Mouse (Mus musculus) lung, postnatal 0 days (tissue): Measurements from ENCODE around the gene Htra1. TPM values are rescaled to one million over a fixed set of nuclear protein-coding genes. Genes with fewer than 3 reads are reported as not detected.

Experiments
- ATAC-seq: fragments of 200-750 bp; cut with Nextera tagmentation; 2 replicates; pipeline ENCODE4 v1.8.0; 2017; ENCODE audit warnings: moderate library complexity
- DNase-seq: peaks from one replicate; pipeline ENCODE4 v3.0.0-alpha.2; 2016; ENCODE audit warnings: low spot score
- H3K27ac ChIP-seq: fragments of 300-500 bp; sonication (generic); 2 replicates; pipeline ENCODE4 v1.5.1; 2014; ENCODE audit warnings: antibody characterized with exemption, mild to moderate bottlenecking, low read length, mixed read lengths
- H3K27me3 ChIP-seq: fragments of 300-500 bp; sonication (generic); replicated peaks from 2 replicates; pipeline ENCODE4 v1.6.1; 2014; ENCODE audit warnings: low read length, mixed read lengths; ENCODE audit not compliant: insufficient read depth
- H3K36me3 ChIP-seq: fragments of 300-500 bp; sonication (generic); 2 replicates; pipeline ENCODE4 v1.6.1; 2014; ENCODE audit warnings: low read length, mixed read lengths; ENCODE audit not compliant: insufficient read depth
- H3K4me1 ChIP-seq: fragments of 300-500 bp; sonication (generic); 2 replicates; pipeline ENCODE4 v1.6.1; 2014; ENCODE audit warnings: antibody characterized with exemption, low read depth, low read length, mixed read lengths; ENCODE audit not compliant: insufficient read depth
- H3K4me2 ChIP-seq: fragments of 300-500 bp; sonication (generic); replicated peaks from 2 replicates; pipeline ENCODE4 v1.6.1; 2014; ENCODE audit warnings: low read depth, mild to moderate bottlenecking, low read length, moderate library complexity, mixed read lengths
- H3K4me3 ChIP-seq: fragments of 300-500 bp; sonication (generic); 2 replicates; pipeline ENCODE4 v1.5.1; 2014; ENCODE audit warnings: low read depth, low read length
- H3K9ac ChIP-seq: fragments of 300-500 bp; sonication (generic); replicated peaks from 2 replicates; pipeline ENCODE4 v1.6.1; 2014; ENCODE audit warnings: low read depth, mild to moderate bottlenecking
- H3K9me3 ChIP-seq: fragments of 300-500 bp; sonication (generic); 2 replicates; pipeline ENCODE4 v1.6.1; 2016; ENCODE audit warnings: low read length, mixed read lengths
- CTCF ChIP-seq: IDR thresholded peaks from 2 replicates; pipeline ENCODE4 v1.5.1; 2016; ENCODE audit warnings: antibody characterized with exemption, mild to moderate bottlenecking
- EP300 ChIP-seq: IDR thresholded peaks from 2 replicates; pipeline ENCODE4 v1.6.1; 2016; ENCODE audit warnings: antibody characterized with exemption, mild to moderate bottlenecking, control low read depth
- WGBS: fragments of 180-500 bp; shearing (Covaris S2); extraction: QIAGEN DNeasy Blood & Tissue Kit; methylation state at CpG from one replicate; pipeline ENCODE4 v1.1.7; 2014; 5-methylcytosine and 5-hydroxymethylcytosine counted together
- polyA plus RNA-seq: library from polyadenylated mRNA; unstranded; fragments of >200 nt; fragmentation: Nextera tagmentation; extraction: Ambion mirVana; gene quantifications from 2 replicates; pipeline ENCODE4 v1.2.1, GENCODE M21; 2015

The Htra1 gene
- 44.6 and 52.1 TPM in 2 replicates for polyA plus RNA-seq

DNA sequence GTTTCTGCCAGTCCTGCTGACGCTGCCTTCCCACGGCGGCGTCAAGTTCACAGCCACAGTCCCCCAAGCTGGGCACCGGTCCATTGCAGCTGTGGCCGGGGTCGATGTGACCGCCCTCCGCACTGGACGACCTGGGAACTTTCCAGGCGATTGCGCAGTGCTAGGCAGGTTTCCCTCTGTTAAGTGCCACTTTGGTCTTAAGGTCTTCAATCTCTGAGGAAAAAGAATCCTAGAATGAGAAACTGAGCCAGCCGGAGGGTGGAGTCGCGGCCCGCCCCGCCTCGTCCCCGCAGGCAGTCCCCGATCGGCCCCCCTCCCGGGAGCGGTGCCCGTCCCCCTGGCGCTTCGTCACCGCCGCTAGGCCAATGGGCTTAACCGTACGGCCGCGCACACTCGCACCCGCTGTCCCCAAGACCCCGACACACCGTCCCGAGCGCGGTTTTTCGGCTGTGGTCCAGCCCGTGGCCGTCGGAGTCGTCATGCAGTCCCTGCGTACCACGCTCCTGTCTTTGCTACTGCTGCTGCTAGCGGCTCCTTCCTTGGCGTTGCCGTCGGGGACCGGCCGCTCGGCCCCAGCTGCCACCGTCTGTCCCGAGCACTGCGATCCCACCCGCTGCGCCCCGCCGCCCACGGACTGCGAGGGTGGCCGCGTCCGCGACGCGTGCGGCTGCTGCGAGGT lies at the start of gene Htra1:
Gene Htra1, plus strand, starts transcription at position 319 of the 679 bp plus-strand sequence.
- H3K4me3 ChIP-seq = peak within 1 kb of the TSS; percentile 49
- DNase-seq = peak; percentile 49
- H3K27me3 ChIP-seq = peaks cover 34% of the 10 kb centered on the region; the same call in 1 of the 2 replicates
- peak; percentile 86 for ATAC-seq
- peak within 1 kb of the TSS; percentile 80 for H3K4me2 ChIP-seq
- H3K4me1 ChIP-seq = peaks cover 7% of the 10 kb centered on the region; the same call in 1 of the 2 replicates
- no peak within 1 kb of the TSS for H3K27ac ChIP-seq
- H3K9ac ChIP-seq = peak within 1 kb of the TSS; percentile 19; the same call in 1 of the 2 replicates
- WGBS = 1% methylated on average over 55 of the region's 70 CpGs
- TF ChIP-seq EP300 = no peak
- no peak for TF ChIP-seq CTCF
- no peaks in the 10 kb centered on the region for H3K9me3 ChIP-seq
- no peaks in the 10 kb centered on the region for H3K36me3 ChIP-seq

DNA sequence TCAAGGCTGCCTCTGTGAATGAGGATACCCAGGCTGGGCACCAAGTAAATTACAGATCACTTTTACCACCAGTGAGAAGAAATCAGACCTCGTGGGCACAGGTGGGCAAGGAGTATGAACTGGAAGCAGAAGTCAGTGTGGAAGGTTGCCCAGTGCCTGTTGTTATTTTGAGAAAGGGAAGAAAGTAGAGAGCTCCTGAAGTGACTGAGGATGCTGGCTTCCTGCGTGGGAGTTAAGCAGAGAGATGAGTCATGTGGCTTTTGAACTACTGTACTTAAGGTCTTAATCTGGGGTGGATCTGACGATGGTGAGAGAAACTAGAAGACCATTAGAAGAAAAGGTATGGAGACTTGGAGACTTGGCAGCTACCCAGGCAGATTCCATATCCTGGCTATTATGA lies 49.7 kb upstream of the Htra1 start:
- H3K4me1 ChIP-seq = no peaks in the 10 kb centered on the region
- H3K27me3 ChIP-seq = no peaks in the 10 kb centered on the region
- DNase-seq (no peak), ATAC-seq (no peak)
- no peak for TF ChIP-seq CTCF
- TF ChIP-seq EP300 = no peak
- H3K27ac ChIP-seq = no peak overlapping the region
- 0 out of 2 replicates have a peak, but pooled peaks cover 8% of the 10 kb centered on the region for H3K36me3 ChIP-seq
- no peak overlapping the region for H3K9ac ChIP-seq
- H3K4me3 ChIP-seq = no peak overlapping the region
- no peak overlapping the region for H3K4me2 ChIP-seq
- no peaks in the 10 kb centered on the region for H3K9me3 ChIP-seq
- 78% methylated on average over 3 of the region's 3 CpGs for WGBS

DNA sequence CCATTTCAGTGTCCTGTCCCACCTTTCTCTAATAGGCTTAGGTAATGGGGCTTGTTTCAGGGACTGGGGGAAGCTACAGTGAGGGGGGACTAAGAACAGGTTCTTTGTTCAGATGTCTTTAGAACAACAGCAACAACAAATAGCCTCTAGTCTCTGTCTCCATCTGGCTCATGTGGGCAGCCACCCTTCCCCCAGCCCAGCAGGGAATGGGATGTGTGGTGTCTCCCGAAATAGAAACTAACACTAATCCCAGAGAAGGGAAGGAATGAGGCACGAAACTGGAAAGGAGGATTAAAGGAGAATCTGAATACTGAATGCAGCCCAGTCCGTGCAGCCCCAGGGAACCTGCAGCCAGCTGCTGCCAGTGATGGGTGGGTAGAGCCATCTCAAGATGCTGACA lies 48.0 kb upstream of the Htra1 start:
- H3K4me3 ChIP-seq = no peak overlapping the region
- no peak overlapping the region for H3K9ac ChIP-seq
- no peak overlapping the region for H3K27ac ChIP-seq

DNA sequence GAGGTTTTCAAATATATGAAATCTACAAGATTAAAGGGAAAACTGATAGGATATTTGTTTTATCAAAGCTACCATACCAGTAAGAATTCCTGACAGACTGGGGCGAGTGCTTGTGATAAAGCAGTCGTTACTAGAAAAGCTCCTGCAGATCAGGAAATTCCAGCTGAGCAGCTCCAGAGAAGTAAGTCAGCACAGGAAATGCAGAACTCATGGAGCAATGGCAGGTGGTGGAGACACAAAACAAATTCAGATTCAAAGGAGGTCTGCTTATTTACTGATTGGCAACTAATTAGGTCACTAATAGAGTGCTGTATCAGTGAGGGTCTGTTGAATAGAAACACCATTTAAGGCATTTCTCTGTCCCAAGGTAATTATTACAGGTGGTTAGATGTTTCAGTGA lies 45.0 kb upstream of the Htra1 start:
- Histone ChIP-seq H3K36me3 (peaks cover 5% of the 10 kb centered on the region; the same call in 1 of the 2 replicates), H3K9ac (no peak overlapping the region), H3K9me3 (no peaks in the 10 kb centered on the region), H3K4me2 (no peak overlapping the region), H3K27me3 (no peaks in the 10 kb centered on the region), H3K4me3 (no peak overlapping the region), H3K4me1 (no peaks in the 10 kb centered on the region), H3K27ac (no peak overlapping the region)
- no peak for ATAC-seq
- TF ChIP-seq CTCF (no peak), EP300 (no peak)
- no peak for DNase-seq
- 23% methylated on average over 2 of the region's 2 CpGs for WGBS

More for the DNA sequence above, 48.0 kb upstream of the Htra1 start:
- Histone ChIP-seq H3K27me3 (no peaks in the 10 kb centered on the region), H3K4me2 (no peak overlapping the region), H3K36me3 (0 out of 2 replicates have a peak, but pooled peaks cover 6% of the 10 kb centered on the region), H3K9me3 (no peaks in the 10 kb centered on the region), H3K4me1 (no peaks in the 10 kb centered on the region)
- TF ChIP-seq EP300 (no peak), CTCF (no peak)
- 56% methylated on average over 3 of the region's 3 CpGs for WGBS
- no peak for ATAC-seq
- DNase-seq = no peak

DNA sequence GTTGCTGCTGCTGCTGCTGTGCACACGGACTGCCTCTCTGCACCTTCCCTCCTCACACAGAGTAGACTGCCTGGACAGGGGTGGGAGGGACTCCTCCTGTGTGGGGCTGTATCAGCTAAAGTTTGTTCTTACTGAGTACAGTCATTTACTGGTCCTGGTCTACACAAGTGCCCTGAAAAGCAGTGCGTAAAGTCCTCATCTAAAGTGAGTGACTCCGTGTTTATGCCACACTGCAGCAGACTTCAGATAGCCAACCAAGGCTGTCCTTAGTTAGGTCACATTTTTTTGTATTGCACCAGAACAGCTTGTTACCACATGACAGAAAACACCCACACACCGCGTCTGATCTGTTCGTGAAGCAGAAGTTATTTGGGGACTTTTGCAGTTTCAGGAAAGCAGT lies 42.9 kb upstream of the Htra1 start:
- H3K27me3 ChIP-seq = no peaks in the 10 kb centered on the region
- 56% methylated on average over 6 of the region's 6 CpGs for WGBS
- H3K4me3 ChIP-seq = no peak overlapping the region
- no peak overlapping the region for H3K9ac ChIP-seq
- peaks cover 10% of the 10 kb centered on the region; the same call in 1 of the 2 replicates for H3K36me3 ChIP-seq
- no peak overlapping the region for H3K27ac ChIP-seq
- DNase-seq (peak; percentile 72), ATAC-seq (peak; percentile 75)
- H3K4me2 ChIP-seq = no peak overlapping the region
- no peaks in the 10 kb centered on the region for H3K4me1 ChIP-seq
- H3K9me3 ChIP-seq = no peaks in the 10 kb centered on the region
- TF ChIP-seq EP300 (0 out of 2 replicates have a peak, but pooled peaks have one; percentile 24), CTCF (no peak)

DNA sequence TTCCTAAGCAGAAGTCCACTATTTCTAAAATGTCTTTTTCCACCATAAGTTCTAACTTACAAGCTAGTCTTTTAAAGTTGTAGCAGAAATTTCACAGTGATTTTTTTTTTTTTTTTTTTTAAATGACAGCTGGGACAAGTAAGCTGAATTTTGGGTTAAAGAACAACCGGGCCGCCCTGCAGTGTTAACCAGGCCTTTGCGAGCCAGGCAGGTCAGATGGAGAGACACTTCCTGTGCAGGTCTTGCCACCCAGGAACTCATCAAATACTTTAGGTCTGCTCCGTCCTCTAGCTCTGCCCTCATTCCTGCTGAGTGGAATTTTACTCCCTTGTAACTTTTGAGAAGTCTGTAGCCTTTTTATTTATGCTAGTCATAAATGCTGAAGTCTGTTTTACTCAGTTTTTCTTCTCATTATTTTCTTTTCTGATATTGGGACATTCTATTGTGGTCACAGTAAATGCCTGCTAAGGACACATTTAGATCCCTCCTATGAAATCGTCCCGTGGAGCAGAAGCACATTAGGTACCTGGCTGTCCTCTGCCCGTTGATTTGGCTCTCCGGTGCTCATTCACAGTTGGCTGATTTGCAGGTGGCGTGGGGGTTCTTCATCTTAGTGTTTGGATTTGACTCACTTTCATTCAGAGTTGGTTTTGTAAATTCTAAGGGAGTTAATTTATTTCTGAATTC lies 40.8 kb upstream of the Htra1 start:
- DNase-seq = no peak
- H3K4me2 ChIP-seq = no peak overlapping the region
- WGBS = 83% methylated on average over 9 of the region's 9 CpGs

More for the DNA sequence above, 40.8 kb upstream of the Htra1 start:
- no peak for ATAC-seq
- Histone ChIP-seq H3K4me3 (no peak overlapping the region), H3K27ac (no peak overlapping the region), H3K9ac (no peak overlapping the region), H3K27me3 (no peaks in the 10 kb centered on the region), H3K9me3 (no peaks in the 10 kb centered on the region), H3K4me1 (no peaks in the 10 kb centered on the region), H3K36me3 (peaks cover 10% of the 10 kb centered on the region; the same call in 1 of the 2 replicates)
- TF ChIP-seq CTCF (no peak), EP300 (no peak)
